Mouse (Mus musculus) adrenal gland, postnatal 14 days (tissue): ENCODE results near the gene Adamts15. TPM values are rescaled to one million over a fixed set of nuclear protein-coding genes. Genes with fewer than 3 reads are reported as not detected.

Experiments used
- DNase-seq: peaks from one replicate; pipeline ENCODE4 v3.0.0; 2021; ENCODE audit warnings: mixed read lengths
- total RNA-seq: library from RNA; stranded (reverse); gene quantifications from 2 replicates; pipeline ENCODE4 v1.2.3, GENCODE M21; 2021

Adamts15 gene
- total RNA-seq, 1 experiment from 2014 or later: 3.8 TPM

DNA sequence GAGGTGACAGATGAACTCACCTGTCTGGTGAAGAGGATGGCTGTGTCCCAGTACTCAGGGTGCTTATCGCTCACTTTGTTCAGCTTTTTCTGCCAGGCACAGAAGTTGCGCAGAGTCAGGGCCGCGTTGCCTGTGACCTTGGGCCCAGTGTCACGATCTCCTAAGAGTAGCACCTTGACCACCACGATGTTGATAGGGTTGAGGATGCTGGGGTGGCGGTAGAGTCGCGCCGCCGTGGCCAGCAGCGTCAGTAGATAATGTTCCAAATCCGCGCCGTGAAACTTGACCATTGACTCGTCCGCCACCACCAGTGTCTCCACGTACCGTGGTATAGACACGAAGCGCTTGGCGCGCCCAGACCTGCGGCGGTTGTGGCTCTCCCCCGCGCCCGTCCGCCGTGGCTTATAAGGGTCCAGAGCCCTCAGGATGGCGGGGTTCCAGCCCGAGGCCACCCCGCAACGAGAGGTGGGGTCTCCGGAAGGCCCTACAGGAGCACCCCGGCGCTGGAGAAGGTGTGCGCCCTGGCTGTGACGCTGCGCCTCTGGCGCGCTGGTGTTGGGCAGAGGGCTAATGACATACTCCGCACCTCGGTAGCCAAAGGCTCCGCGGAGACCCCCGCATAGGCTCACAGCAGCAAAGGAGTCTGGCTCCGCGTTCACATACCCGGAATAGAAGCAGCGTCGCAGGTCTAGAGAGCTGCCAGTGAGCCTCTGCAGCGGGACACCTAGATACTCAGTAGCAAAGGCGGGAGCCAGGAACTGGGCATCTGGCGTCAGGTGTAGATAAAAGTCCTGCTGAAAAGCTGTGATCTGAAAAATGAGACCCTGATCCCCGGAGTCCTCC lies 770 bp downstream of the Adamts15 start:
- no peak for DNase-seq

DNA sequence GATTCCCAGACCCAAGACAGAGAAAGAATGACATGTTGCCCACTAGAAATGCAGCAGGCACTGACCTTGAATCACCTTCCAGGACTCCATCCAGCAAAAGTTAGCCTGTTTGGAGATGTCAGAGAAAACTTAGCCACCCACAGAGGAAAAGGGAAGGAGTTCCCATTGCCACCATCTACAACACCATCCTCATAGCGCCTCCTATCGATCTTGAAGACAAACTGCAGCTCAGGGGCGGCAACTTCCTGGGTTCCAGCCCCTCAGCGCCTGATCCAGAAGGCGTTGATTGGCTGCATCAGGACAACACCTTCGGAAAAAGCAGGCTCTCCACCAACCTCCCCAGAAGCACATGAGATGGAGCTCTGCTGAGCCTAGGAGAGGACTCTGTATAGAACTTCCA lies 1.5 kb downstream of the Adamts15 start:
- peak; percentile 48 for DNase-seq

DNA sequence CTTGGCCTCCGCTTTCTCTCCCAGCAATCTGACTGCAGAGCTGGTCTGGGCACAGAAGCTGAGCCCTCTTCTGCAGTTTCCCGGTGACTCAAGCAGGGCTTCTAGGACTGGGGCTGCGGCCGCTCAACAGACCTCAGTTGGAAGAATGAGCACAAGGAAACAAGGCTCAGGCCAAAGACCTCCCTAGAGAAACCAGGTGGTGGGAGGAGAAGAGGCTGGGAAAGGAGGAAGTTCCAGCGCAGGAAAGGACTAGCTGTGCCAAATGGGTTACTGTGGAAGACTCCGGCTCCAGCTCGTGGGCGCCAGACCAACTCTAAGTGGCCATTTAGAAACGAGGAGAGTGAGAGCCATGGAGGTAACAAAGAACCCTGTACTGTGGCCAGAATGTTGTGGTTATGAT lies 2.6 kb downstream of the Adamts15 start:
- DNase-seq: no peak

GRCm38 (mm10) chr9:30918466-30919356 lies 3.5 kb downstream of the Adamts15 start:
- DNase-seq: no peak

GRCm38 (mm10) chr9:30916266-30916968 lies 5.8 kb downstream of the Adamts15 start:
- DNase-seq: no peak

GRCm38 (mm10) chr9:30914241-30914640 lies 8.0 kb downstream of the Adamts15 start:
- no peak for DNase-seq

DNA sequence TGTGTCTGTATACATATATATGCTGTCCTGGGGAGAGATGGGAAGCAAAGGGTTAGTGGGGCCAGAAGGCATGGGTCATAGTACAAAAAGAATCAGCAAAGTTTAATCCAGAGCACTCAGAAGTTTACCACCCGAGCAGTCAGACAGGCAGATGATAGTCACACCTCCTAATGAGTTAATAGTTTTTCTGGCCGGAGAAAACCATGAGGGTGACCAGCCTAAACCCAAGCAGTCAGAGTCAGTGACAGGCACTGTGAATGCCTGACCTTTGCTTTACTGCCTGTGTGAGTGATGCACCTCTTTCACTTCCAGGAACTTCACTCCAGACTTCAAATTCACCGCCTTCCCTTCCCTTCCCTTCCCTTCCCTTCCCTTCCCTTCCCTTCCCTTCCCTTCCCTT lies 8.8 kb downstream of the Adamts15 start:
- DNase-seq: no peak

GRCm38 (mm10) chr9:30912161-30912560 lies 10.1 kb downstream of the Adamts15 start:
- DNase-seq: no peak

DNA sequence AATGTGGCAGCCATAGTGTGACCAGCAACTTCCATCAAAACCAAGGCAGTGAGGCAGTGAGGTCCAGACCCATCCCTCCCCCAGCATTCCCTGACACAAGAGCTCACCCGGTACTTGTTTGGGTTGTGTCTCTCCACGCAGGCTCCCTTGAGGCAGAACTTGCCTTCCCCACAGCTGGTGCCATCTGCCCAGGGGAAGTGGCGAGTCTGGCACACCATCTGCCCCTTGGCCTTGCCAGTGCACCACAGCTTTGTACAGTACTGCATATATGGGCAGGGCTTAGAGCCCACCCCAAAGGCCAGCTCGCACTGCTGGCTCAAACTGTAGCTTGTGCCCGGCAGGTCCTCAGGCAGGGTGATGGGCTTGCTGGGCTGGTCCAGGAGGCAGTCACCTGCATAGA lies 11.8 kb downstream of the Adamts15 start:
- no peak for DNase-seq

DNA sequence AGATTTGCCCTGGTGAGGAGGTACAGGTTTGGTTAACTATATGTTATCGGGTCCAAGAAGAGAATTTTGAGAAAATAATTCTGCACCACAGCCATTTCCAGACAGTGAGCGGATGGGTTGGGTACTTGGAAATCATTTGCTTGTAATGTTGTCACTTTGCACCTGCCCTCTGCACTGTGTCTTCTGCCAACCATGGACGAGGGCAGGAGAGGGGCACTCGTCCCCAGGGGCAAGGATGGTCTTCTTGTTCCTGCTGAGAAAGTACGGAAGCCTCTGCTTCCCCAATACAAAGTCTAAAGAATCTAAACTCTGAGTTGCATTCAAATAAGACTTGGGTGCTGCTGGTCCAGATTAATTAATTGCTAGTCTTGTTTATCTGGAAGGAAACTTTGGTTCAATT lies 13.3 kb downstream of the Adamts15 start:
- DNase-seq: no peak

- DNase-seq: no peak
These were observed 14.0 kb downstream of the Adamts15 start for GRCm38 (mm10) chr9:30908296-30908690.

- peak; percentile 27 for DNase-seq
These were observed 14.5 kb downstream of the Adamts15 start for GRCm38 (mm10) chr9:30907677-30908295.

- DNase-seq: no peak
These were observed 15.8 kb downstream of the Adamts15 start for GRCm38 (mm10) chr9:30906426-30906825.

- DNase-seq: no peak
These were observed 16.4 kb downstream of the Adamts15 start for GRCm38 (mm10) chr9:30905861-30906260.

DNA sequence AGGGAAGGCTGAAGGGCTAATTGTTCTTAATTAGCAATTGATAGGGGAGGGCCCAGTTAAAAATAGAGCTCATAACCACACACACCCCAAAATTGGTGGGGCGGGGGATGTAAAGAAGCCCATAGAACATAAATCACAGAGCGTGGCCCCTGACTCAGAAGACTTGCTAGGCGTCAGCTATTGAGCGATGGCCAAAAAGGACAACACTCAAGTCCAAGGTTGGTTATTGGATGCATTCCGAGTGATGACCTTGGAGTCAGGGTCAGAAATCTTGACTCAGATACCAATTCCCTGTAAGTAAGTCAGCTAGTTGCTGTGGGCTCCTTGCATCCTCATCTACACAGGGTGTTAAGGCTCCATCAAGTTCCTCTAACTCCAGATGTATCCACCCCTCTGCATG lies 19.0 kb downstream of the Adamts15 start:
- peak; percentile 76 for DNase-seq

DNA sequence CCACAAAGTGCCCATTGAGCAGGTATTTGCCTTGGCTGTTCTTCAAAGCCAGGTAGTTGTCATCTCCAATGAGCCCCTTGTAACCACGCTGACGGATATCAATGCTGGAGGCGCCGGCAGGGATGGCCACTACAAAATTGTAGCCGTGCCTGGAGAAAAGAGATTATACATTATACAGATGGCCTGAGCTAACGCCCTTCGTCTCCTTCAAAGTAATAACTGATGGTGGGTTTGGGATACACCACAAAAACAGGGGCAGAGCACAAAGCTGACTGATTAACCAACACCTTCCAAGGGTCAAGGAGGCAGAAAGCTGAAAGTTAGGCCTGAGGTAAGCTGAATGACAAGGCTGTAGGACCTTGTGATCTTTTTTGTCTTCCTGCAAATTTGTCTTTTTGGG lies 19.6 kb downstream of the Adamts15 start:
- no peak for DNase-seq

DNA sequence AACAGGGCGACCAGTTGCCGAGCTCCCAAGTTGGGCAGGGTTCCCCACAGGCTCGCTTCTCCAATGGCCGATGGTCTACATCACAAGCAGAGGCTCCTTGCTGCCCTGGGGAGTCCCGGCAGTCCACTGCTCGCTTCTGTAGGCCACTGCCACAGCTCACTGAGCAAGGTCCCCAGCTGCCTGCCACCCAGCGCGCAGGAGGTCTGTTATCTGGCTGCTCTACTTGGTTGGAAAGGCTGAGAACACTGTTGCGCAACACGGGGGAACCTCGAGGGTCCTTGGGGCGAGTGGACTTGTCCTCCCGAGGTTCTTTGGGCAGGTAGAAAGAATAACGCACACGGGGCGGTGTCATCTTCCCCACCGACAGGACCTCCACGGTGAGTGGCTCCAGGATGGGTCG lies 20.1 kb downstream of the Adamts15 start:
- DNase-seq: no peak

- DNase-seq: peak; percentile 19
These were observed 25.1 kb downstream of the Adamts15 start for GRCm38 (mm10) chr9:30897169-30897568.

GRCm38 (mm10) chr9:30896752-30897151 lies 25.5 kb downstream of the Adamts15 start:
- DNase-seq: peak; percentile 98

DNA sequence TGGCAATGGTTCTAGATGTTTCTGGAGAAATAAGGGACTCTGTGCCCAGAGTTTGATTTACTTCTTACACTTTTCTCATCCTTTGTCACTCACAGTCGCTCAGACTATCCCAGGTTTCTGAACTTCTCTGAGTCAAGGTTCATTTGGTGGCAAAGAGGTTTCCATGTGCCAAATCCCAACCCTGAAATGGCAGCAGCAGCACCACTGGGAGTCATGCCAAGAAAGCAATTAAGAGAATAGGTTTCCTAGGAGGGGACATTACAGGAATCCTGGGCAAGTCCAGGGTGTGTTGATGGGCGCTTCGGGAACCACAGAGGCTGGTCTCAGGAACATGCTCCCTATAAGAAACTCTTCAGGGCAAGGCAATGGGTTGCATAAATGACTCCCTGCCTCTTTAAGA lies 26.6 kb downstream of the Adamts15 start:
- peak; percentile 32 for DNase-seq

- no peak for DNase-seq
These were observed 36.0 kb downstream of the Adamts15 start for GRCm38 (mm10) chr9:30886276-30886675.

GRCm38 (mm10) chr9:30880553-30880952 lies 41.7 kb downstream of the Adamts15 start:
- no peak for DNase-seq
